Mouse (Mus musculus) right cerebral cortex, postnatal 25 days (tissue): ENCODE measurements around the gene Fam181a.

ENCODE experiments used
- DNase-seq: peaks from one replicate; pipeline ENCODE4 v3.0.0; 2022

Fam181a gene

DNA sequence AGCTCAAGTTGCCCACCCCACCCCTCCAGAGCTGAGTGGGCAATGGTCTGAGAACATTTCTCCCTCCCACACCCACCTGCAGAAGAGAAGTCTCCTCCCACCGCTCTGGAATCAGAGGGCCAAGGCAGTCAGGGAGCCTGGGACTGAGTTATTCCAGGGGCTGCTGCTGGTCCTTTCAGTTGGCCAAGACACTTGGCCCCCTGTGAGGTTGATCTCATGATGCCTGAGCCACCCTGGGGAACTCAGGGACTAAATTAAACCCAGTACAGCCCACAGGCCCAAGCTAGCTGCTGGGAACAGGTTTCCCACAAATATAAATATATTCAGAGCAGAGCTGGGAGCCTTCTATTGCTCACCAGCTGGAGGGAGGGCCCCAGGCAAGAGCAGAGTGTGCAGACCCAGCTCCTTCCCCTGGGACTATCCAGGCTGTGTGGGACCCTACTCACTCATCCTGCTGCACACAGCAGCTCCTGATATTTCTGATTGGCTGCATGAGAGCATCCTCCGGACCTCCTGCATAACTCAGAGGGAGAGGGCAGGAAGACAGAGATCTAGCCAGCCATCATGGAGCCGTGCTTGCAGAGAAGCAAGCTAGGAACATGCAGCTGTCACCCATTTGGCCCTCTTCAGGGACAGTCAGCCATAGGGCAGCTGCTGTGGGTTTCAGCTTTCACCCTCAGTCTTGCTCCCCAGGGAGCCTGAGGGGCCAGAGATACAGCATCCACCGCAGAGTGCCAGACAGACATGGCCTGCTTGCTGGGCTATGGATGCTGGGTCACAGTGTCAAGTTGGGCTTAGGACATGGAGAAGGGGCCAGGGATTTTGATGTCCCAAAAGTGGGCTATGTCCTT, 48.4 kb downstream of the Fam181a start:
- peak; percentile 22 for DNase-seq

- DNase-seq: no peak
These were observed 50.0 kb downstream of the Fam181a start for GRCm38 (mm10) chr12:103360812-103361211.

- DNase-seq: no peak
These were observed 50.9 kb downstream of the Fam181a start for GRCm38 (mm10) chr12:103361539-103362307.

DNA sequence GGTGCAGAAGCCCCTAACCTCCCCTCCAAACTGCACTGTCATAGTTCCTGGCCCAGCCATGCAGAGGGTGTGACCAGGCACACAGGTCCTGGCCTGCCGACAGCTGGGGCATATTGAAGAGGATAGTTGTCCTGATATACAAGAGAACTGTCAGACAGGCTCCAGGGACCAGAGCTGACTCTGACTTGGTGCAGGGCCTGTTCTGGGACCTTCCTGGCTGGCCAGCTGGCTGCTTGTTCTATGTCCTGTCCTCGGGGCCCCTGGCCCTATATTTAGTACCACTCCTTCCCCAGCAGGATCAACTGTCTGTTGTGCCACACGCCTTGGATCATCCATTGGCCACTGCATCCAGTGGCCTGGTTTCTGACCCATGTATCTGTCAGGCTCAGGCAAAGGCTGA, 51.6 kb downstream of the Fam181a start:
- no peak for DNase-seq
